Mouse (Mus musculus) liver, embryonic 15.5 days (tissue): Measurements from ENCODE around the gene Slco2a1. TPM values are rescaled to one million over a fixed set of nuclear protein-coding genes. Genes with fewer than 3 reads are reported as not detected.

ENCODE experiments used
- ATAC-seq: fragments of 200-750 bp; cut with Nextera tagmentation; 2 replicates; pipeline ENCODE4 v1.8.0; 2017; ENCODE audit warnings: moderate number of reproducible peaks, mild to moderate bottlenecking, moderate library complexity; ENCODE audit not compliant: insufficient read depth
- H3K27ac ChIP-seq: fragments of 300-500 bp; sonication (generic); replicated peaks from 2 replicates; pipeline ENCODE4 v1.5.1; 2015; ENCODE audit warnings: mild to moderate bottlenecking, inconsistent platforms
- H3K27me3 ChIP-seq: fragments of 300-500 bp; sonication (generic); 2 replicates; pipeline ENCODE4 v1.6.1; 2015; ENCODE audit warnings: mild to moderate bottlenecking, inconsistent platforms
- H3K36me3 ChIP-seq: fragments of 300-500 bp; sonication (generic); replicated peaks from 2 replicates; pipeline ENCODE4 v1.6.1; 2015; ENCODE audit warnings: moderate library complexity, mild to moderate bottlenecking, inconsistent platforms
- H3K4me1 ChIP-seq: fragments of 300-500 bp; sonication (generic); replicated peaks from 2 replicates; pipeline ENCODE4 v1.6.1; 2015; ENCODE audit warnings: inconsistent platforms
- H3K4me2 ChIP-seq: fragments of 300-500 bp; sonication (generic); 2 replicates; pipeline ENCODE4 v1.6.1; 2015; ENCODE audit warnings: moderate library complexity, mild to moderate bottlenecking, inconsistent platforms
- H3K4me3 ChIP-seq: fragments of 300-500 bp; sonication (generic); replicated peaks from 2 replicates; pipeline ENCODE4 v1.5.1; 2015; ENCODE audit warnings: mild to moderate bottlenecking, inconsistent platforms
- H3K9ac ChIP-seq: fragments of 300-500 bp; sonication (generic); 2 replicates; pipeline ENCODE4 v1.6.1; 2015; ENCODE audit warnings: moderate library complexity, mild to moderate bottlenecking, inconsistent platforms
- H3K9me3 ChIP-seq: fragments of 300-500 bp; sonication (generic); replicated peaks from 2 replicates; pipeline ENCODE4 v1.6.1; 2016; ENCODE audit warnings: inconsistent platforms
- WGBS: fragments of 180-500 bp; shearing (Covaris S2); methylation state at CpG from one replicate; pipeline ENCODE4 v1.1.7; 2015; ENCODE audit warnings: mixed read lengths; ENCODE audit not compliant: insufficient replicate concordance; 5-methylcytosine and 5-hydroxymethylcytosine counted together
- polyA plus RNA-seq: library from polyadenylated mRNA; unstranded; fragments of >200 nt; fragmentation: Nextera tagmentation; extraction: Ambion mirVana; gene quantifications from 2 replicates; pipeline ENCODE4 v1.2.1, GENCODE M21; 2015

Slco2a1 gene
- polyA plus RNA-seq, 1 experiment from 2014 or later: 7.3 TPM

GRCm38 (mm10) chr9:103040581-103040980 is 52.1 kb downstream of the Slco2a1 start:
- H3K27ac ChIP-seq: no peak overlapping the region
- no peak overlapping the region for H3K4me3 ChIP-seq
- H3K4me1 ChIP-seq: no peaks in the 10 kb centered on the region
- no peaks in the 10 kb centered on the region for H3K36me3 ChIP-seq
- H3K9ac ChIP-seq: no peak overlapping the region
- no peak overlapping the region for H3K4me2 ChIP-seq
- 59% methylated on average over 2 of the region's 2 CpGs for whole genome bisulfite sequencing
- no peaks in the 10 kb centered on the region for H3K27me3 ChIP-seq
- no peak for ATAC-seq
- H3K9me3 ChIP-seq: no peaks in the 10 kb centered on the region

- ATAC-seq: no peak
- Histone ChIP-seq H3K9ac (no peak overlapping the region), H3K4me3 (no peak overlapping the region), H3K36me3 (no peaks in the 10 kb centered on the region), H3K4me1 (peaks cover 4% of the 10 kb centered on the region; the same call in 1 of the 2 replicates), H3K4me2 (no peak overlapping the region), H3K9me3 (no peaks in the 10 kb centered on the region), H3K27ac (no peak overlapping the region), H3K27me3 (no peaks in the 10 kb centered on the region)
- 60% methylated on average over 1 of the region's 1 CpGs for WGBS
Observed at GRCm38 (mm10) chr9:103045406-103045805, 56.9 kb downstream of the Slco2a1 start.

GRCm38 (mm10) chr9:103049049-103049511 is 60.6 kb downstream of the Slco2a1 start:
- ATAC-seq: 0 out of 2 replicates have a peak, but pooled peaks have one; percentile 22
- no peaks in the 10 kb centered on the region for H3K36me3 ChIP-seq
- no peaks in the 10 kb centered on the region for H3K9me3 ChIP-seq
- H3K4me2 ChIP-seq: no peak overlapping the region
- no peak overlapping the region for H3K4me3 ChIP-seq
- 32% methylated on average over 7 of the region's 7 CpGs for WGBS
- no peak overlapping the region for H3K9ac ChIP-seq
- 0 out of 2 replicates have a peak overlapping the region, but pooled peaks have one; percentile 14 for H3K27ac ChIP-seq
- H3K4me1 ChIP-seq: peaks cover 4% of the 10 kb centered on the region; the same call in 1 of the 2 replicates
- H3K27me3 ChIP-seq: no peaks in the 10 kb centered on the region

- no peaks in the 10 kb centered on the region for H3K36me3 ChIP-seq
- H3K27me3 ChIP-seq: no peaks in the 10 kb centered on the region
- H3K4me2 ChIP-seq: no peak overlapping the region
- WGBS: 51% methylated on average over 7 of the region's 7 CpGs
- ATAC-seq: no peak
- peaks cover 4% of the 10 kb centered on the region; the same call in 1 of the 2 replicates for H3K4me1 ChIP-seq
- no peaks in the 10 kb centered on the region for H3K9me3 ChIP-seq
- H3K4me3 ChIP-seq: no peak overlapping the region
- no peak overlapping the region for H3K9ac ChIP-seq
- H3K27ac ChIP-seq: no peak overlapping the region
Observed at GRCm38 (mm10) chr9:103053829-103054228, 65.3 kb downstream of the Slco2a1 start.

- no peak overlapping the region for H3K4me3 ChIP-seq
- 80% methylated on average over 11 of the region's 11 CpGs for WGBS
- no peaks in the 10 kb centered on the region for H3K4me1 ChIP-seq
- ATAC-seq: no peak
- no peaks in the 10 kb centered on the region for H3K9me3 ChIP-seq
- H3K9ac ChIP-seq: no peak overlapping the region
- H3K4me2 ChIP-seq: no peak overlapping the region
- no peak overlapping the region for H3K27ac ChIP-seq
- H3K27me3 ChIP-seq: no peaks in the 10 kb centered on the region
- H3K36me3 ChIP-seq: no peaks in the 10 kb centered on the region
Observed at GRCm38 (mm10) chr9:103055061-103055460, 66.5 kb downstream of the Slco2a1 start.

GRCm38 (mm10) chr9:103056164-103056563 is 67.7 kb downstream of the Slco2a1 start:
- ATAC-seq: no peak

GRCm38 (mm10) chr9:103060551-103060950 is 72.0 kb downstream of the Slco2a1 start:
- no peak overlapping the region for H3K27ac ChIP-seq
- WGBS: 59% methylated on average over 2 of the region's 2 CpGs
- no peak overlapping the region for H3K4me2 ChIP-seq

More at GRCm38 (mm10) chr9:103056164-103056563, 67.7 kb downstream of the Slco2a1 start:
- H3K4me1 ChIP-seq: no peaks in the 10 kb centered on the region
- no peak overlapping the region for H3K9ac ChIP-seq
- WGBS: 67% methylated on average over 5 of the region's 5 CpGs
- no peaks in the 10 kb centered on the region for H3K9me3 ChIP-seq
- no peaks in the 10 kb centered on the region for H3K27me3 ChIP-seq
- H3K4me2 ChIP-seq: no peak overlapping the region
- H3K36me3 ChIP-seq: no peaks in the 10 kb centered on the region
- no peak overlapping the region for H3K4me3 ChIP-seq
- no peak overlapping the region for H3K27ac ChIP-seq

GRCm38 (mm10) chr9:103061471-103062053 is 73.0 kb downstream of the Slco2a1 start:
- WGBS: 55% methylated on average over 5 of the region's 5 CpGs
- Histone ChIP-seq H3K4me3 (no peak overlapping the region), H3K4me1 (no peaks in the 10 kb centered on the region), H3K27ac (no peak overlapping the region), H3K9ac (no peak overlapping the region), H3K4me2 (no peak overlapping the region), H3K9me3 (no peaks in the 10 kb centered on the region), H3K27me3 (no peaks in the 10 kb centered on the region), H3K36me3 (no peaks in the 10 kb centered on the region)
- ATAC-seq: no peak

More at GRCm38 (mm10) chr9:103060551-103060950, 72.0 kb downstream of the Slco2a1 start:
- no peaks in the 10 kb centered on the region for H3K27me3 ChIP-seq
- no peaks in the 10 kb centered on the region for H3K9me3 ChIP-seq
- no peak overlapping the region for H3K4me3 ChIP-seq
- H3K4me1 ChIP-seq: no peaks in the 10 kb centered on the region
- H3K36me3 ChIP-seq: no peaks in the 10 kb centered on the region
- no peak overlapping the region for H3K9ac ChIP-seq
- no peak for ATAC-seq

- H3K27ac ChIP-seq: no peak overlapping the region
- no peaks in the 10 kb centered on the region for H3K9me3 ChIP-seq
- H3K9ac ChIP-seq: no peak overlapping the region
- 68% methylated on average over 6 of the region's 6 CpGs for WGBS
- no peaks in the 10 kb centered on the region for H3K4me1 ChIP-seq
- H3K27me3 ChIP-seq: no peaks in the 10 kb centered on the region
- H3K36me3 ChIP-seq: no peaks in the 10 kb centered on the region
- no peak overlapping the region for H3K4me3 ChIP-seq
- H3K4me2 ChIP-seq: no peak overlapping the region
- no peak for ATAC-seq
Observed at GRCm38 (mm10) chr9:103063591-103063990, 75.1 kb downstream of the Slco2a1 start.

GRCm38 (mm10) chr9:103066845-103067244 is 78.3 kb downstream of the Slco2a1 start:
- H3K27me3 ChIP-seq: no peaks in the 10 kb centered on the region
- H3K27ac ChIP-seq: no peak overlapping the region
- WGBS: 68% methylated on average over 8 of the region's 8 CpGs
- H3K4me3 ChIP-seq: no peak overlapping the region
- H3K4me2 ChIP-seq: no peak overlapping the region
- ATAC-seq: no peak
- no peaks in the 10 kb centered on the region for H3K36me3 ChIP-seq
- no peaks in the 10 kb centered on the region for H3K4me1 ChIP-seq
- no peaks in the 10 kb centered on the region for H3K9me3 ChIP-seq
- H3K9ac ChIP-seq: no peak overlapping the region

- no peak for ATAC-seq
- H3K36me3 ChIP-seq: no peaks in the 10 kb centered on the region
- WGBS: 66% methylated on average over 11 of the region's 11 CpGs
Observed at GRCm38 (mm10) chr9:103067651-103068050, 79.1 kb downstream of the Slco2a1 start.

GRCm38 (mm10) chr9:103068769-103069168 is 80.3 kb downstream of the Slco2a1 start:
- no peaks in the 10 kb centered on the region for H3K36me3 ChIP-seq
- WGBS: 77% methylated on average over 8 of the region's 8 CpGs
- ATAC-seq: no peak

More at GRCm38 (mm10) chr9:103067651-103068050, 79.1 kb downstream of the Slco2a1 start:
- H3K27ac ChIP-seq: no peak overlapping the region
- H3K9me3 ChIP-seq: no peaks in the 10 kb centered on the region
- no peak overlapping the region for H3K4me2 ChIP-seq
- no peaks in the 10 kb centered on the region for H3K27me3 ChIP-seq
- H3K4me1 ChIP-seq: no peaks in the 10 kb centered on the region
- H3K4me3 ChIP-seq: no peak overlapping the region
- H3K9ac ChIP-seq: no peak overlapping the region

More at GRCm38 (mm10) chr9:103068769-103069168, 80.3 kb downstream of the Slco2a1 start:
- no peak overlapping the region for H3K9ac ChIP-seq
- H3K27me3 ChIP-seq: no peaks in the 10 kb centered on the region
- H3K9me3 ChIP-seq: no peaks in the 10 kb centered on the region
- H3K4me1 ChIP-seq: no peaks in the 10 kb centered on the region
- H3K27ac ChIP-seq: no peak overlapping the region
- H3K4me3 ChIP-seq: no peak overlapping the region
- no peak overlapping the region for H3K4me2 ChIP-seq
